In the genomic region with DNA sequence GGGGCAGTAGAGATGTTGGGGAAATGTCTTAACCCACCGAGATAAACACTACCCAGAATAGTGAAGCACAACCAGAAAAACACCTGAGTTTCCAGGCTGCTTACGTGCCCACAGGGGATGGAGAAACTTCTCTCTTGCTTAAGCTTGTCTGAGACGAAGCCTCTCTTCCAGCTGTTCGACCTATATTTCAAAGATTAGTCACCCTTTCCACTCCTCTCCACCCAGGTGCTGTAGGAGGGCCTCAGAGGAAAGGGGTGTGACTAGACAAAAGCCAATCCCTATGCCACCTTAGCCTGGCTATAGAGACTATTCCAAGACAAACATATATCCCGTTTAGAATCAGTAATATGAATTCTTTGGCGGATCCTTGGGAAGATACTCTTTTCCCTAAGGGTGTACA, we compare ENCODE assay signal across 20 mouse cellular contexts. TPM values are rescaled to one million over a fixed set of nuclear protein-coding genes. Genes with fewer than 3 reads are reported as not detected.
"Had no signal": no experiment of that assay in that cellular context is flagged by ENCODE, and none has a peak within 500 bp of the region (broad histone marks: within the 10 kb centered on the region; RNA-seq: fewer than 3 reads in every experiment).

No protein-coding gene starts in this region.

- DNase-seq: gastrocnemius, postnatal 36 days; liver, embryonic 13.5 days had no signal

- H3K27me3 ChIP-seq: hindbrain, embryonic 15.5 days; intestine, embryonic 15.5 days had no signal

- H3K4me1 ChIP-seq: heart, embryonic 10.5 days; heart, embryonic 12.5 days; hindbrain, embryonic 13.5 days; hindbrain, embryonic 15.5 days; intestine, embryonic 15.5 days; limb, embryonic 10.5 days; limb, embryonic 12.5 days; liver, embryonic 13.5 days had no signal

- H3K4me2 ChIP-seq: heart, embryonic 12.5 days; hindbrain, embryonic 13.5 days; hindbrain, embryonic 15.5 days; intestine, embryonic 15.5 days; limb, embryonic 12.5 days; liver, embryonic 11.5 days; liver, embryonic 13.5 days had no signal

- H3K4me3 ChIP-seq: heart, embryonic 10.5 days; heart, embryonic 12.5 days; hindbrain, embryonic 13.5 days; hindbrain, embryonic 15.5 days; intestine, embryonic 15.5 days; layer of hippocampus, adult 2 months; left cerebral cortex, adult 2 months; limb, embryonic 10.5 days; limb, embryonic 12.5 days; liver, embryonic 13.5 days had no signal

- ATAC-seq: hindbrain, postnatal 0 days; intestine, embryonic 15.5 days; intestine, postnatal 0 days had no signal

- H3K9ac ChIP-seq: heart, embryonic 12.5 days; hindbrain, embryonic 13.5 days; hindbrain, embryonic 15.5 days; intestine, embryonic 15.5 days; limb, embryonic 12.5 days; liver, embryonic 13.5 days had no signal

- H3K9me3 ChIP-seq: heart, embryonic 10.5 days; heart, embryonic 12.5 days; hindbrain, embryonic 13.5 days; hindbrain, embryonic 15.5 days; intestine, embryonic 15.5 days; limb, embryonic 10.5 days; limb, embryonic 12.5 days; liver, embryonic 13.5 days had no signal

- H3K27ac ChIP-seq: heart, embryonic 10.5 days; hindbrain, embryonic 13.5 days; hindbrain, embryonic 15.5 days; hindbrain, postnatal 0 days; intestine, embryonic 15.5 days; layer of hippocampus, adult 2 months; left cerebral cortex, adult 2 months; limb, embryonic 10.5 days; limb, embryonic 12.5 days; liver, embryonic 13.5 days had no signal

- H3K36me3 ChIP-seq: heart, embryonic 10.5 days; heart, embryonic 12.5 days; hindbrain, embryonic 13.5 days; hindbrain, embryonic 15.5 days; intestine, embryonic 15.5 days; limb, embryonic 10.5 days; limb, embryonic 12.5 days; liver, embryonic 13.5 days had no signal

RNA-seq across cellular contexts. Expression of a gene that starts 6.5 kb away (rescaled TPM):
- total RNA-seq: granulocyte monocyte progenitor cell, adult 5-6 weeks had no signal

RNA-seq across cellular contexts. Expression of a gene that starts 11.4 kb away (rescaled TPM):
- total RNA-seq: granulocyte monocyte progenitor cell, adult 5-6 weeks; hematopoietic stem cell, adult 5-6 weeks had no signal

RNA-seq across cellular contexts. Expression of a gene that starts 55.7 kb away (rescaled TPM):
- total RNA-seq: granulocyte monocyte progenitor cell, adult 5-6 weeks; hematopoietic stem cell, adult 5-6 weeks; layer of hippocampus, adult 2 months; layer of hippocampus, postnatal 25 days; left cerebral cortex, adult 2 months; left cerebral cortex, postnatal 14 days; left cerebral cortex, postnatal 36 days had no signal
- polyA plus RNA-seq: hindbrain, embryonic 11.5 days; limb, embryonic 10.5 days; limb, embryonic 12.5 days; liver, embryonic 13.5 days had no signal
